Mouse (Mus musculus) E14TG2a.4 (cell line): ENCODE measurements around the gene Pign.

Source experiments
- CTCF ChIP-seq: conservative IDR thresholded peaks from 2 replicates; pipeline ENCODE4 v1.5.1; 2014; ENCODE audit warnings: low read length
- NANOG ChIP-seq: IDR thresholded peaks from 2 replicates; pipeline ENCODE4 v1.6.1; 2014; ENCODE audit warnings: borderline replicate concordance, low read length, mixed read lengths
- POU5F1 ChIP-seq: IDR thresholded peaks from 2 replicates; pipeline ENCODE4 v1.6.1; 2014; ENCODE audit warnings: low read length, borderline replicate concordance

DNA sequence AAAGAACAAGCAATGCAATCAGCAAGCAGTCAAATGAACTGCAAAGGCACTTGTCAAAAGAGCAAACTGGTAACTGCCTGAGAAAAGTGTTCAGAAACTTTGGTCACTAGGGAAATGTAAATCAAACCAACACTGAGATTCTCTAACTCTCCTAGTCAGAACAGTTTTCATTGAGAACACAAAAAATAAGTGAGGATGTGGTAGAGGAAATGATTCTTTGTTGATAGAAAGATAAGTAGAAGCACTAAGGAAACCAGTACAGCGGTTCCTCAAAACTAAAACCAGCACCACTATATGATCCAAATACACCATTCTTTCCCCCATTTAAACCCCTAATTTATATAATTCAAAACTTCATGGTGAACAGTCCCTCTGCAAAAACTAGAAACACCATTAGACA, 120.4 kb downstream of the Pign start:
- TF ChIP-seq CTCF (no peak), POU5F1 (no peak), NANOG (no peak)
